Mouse (Mus musculus) embryo, embryonic 10 days (tissue): ENCODE results near the gene Gm17349.
"Not testable (repeated sequence)": the region's sequence is repeated elsewhere in the genome, so short reads cannot be mapped to it uniquely, and the experiment has no call there.

Experiments used
- DNase-seq: peaks from one replicate; pipeline ENCODE4 v3.0.0-alpha.2; 2015; ENCODE audit warnings: low spot score

Gene Gm17349

GRCm38 (mm10) chr15:99717386-99718334, 12.4 kb upstream of the Gm17349 start, which contains the start of gene Gpd1:
Gpd1 (plus strand) TSS chr15:99717515.
- no peak for DNase-seq

- no peak for DNase-seq
Measured at GRCm38 (mm10) chr15:99716814-99717213, 11.5 kb upstream of the Gm17349 start.

GRCm38 (mm10) chr15:99715982-99716746, 10.9 kb upstream of the Gm17349 start:
- no peak for DNase-seq

- no peak for DNase-seq
Measured at GRCm38 (mm10) chr15:99715361-99715865, 10.1 kb upstream of the Gm17349 start.

GRCm38 (mm10) chr15:99714858-99715257, 9.6 kb upstream of the Gm17349 start:
- peak; percentile 86 for DNase-seq

GRCm38 (mm10) chr15:99714206-99714605, 8.9 kb upstream of the Gm17349 start:
- no peak for DNase-seq

GRCm38 (mm10) chr15:99713569-99713968, 8.3 kb upstream of the Gm17349 start:
- DNase-seq: no peak

GRCm38 (mm10) chr15:99712666-99713559, 7.6 kb upstream of the Gm17349 start:
- no peak for DNase-seq

GRCm38 (mm10) chr15:99711491-99711890, 6.2 kb upstream of the Gm17349 start:
- no peak for DNase-seq

- no peak for DNase-seq
Measured at GRCm38 (mm10) chr15:99710221-99711190, 5.2 kb upstream of the Gm17349 start.

- no peak for DNase-seq
Measured at GRCm38 (mm10) chr15:99708176-99708575, 2.9 kb upstream of the Gm17349 start.

- DNase-seq: peak; percentile 43
Measured at GRCm38 (mm10) chr15:99704881-99705280, 409 bp downstream of the Gm17349 start.

GRCm38 (mm10) chr15:99704041-99704681, 1.1 kb downstream of the Gm17349 start:
- DNase-seq: no peak

- no peak for DNase-seq
Measured at GRCm38 (mm10) chr15:99703676-99704040, 1.6 kb downstream of the Gm17349 start.

GRCm38 (mm10) chr15:99703104-99703503, 2.2 kb downstream of the Gm17349 start:
- no peak for DNase-seq

GRCm38 (mm10) chr15:99701999-99702900, 3.0 kb downstream of the Gm17349 start, which contains the start of gene Smarcd1:
Smarcd1 (plus strand) TSS chr15:99702129.
- DNase-seq: peak; percentile 97

- DNase-seq: not testable (repeated sequence)
Measured at GRCm38 (mm10) chr15:99701640-99701998, 3.7 kb downstream of the Gm17349 start.

- no peak for DNase-seq
Measured at GRCm38 (mm10) chr15:99700219-99701106, 4.8 kb downstream of the Gm17349 start.
